Mouse (Mus musculus) Patski (cell line): ENCODE results near the gene Efna3. TPM values are rescaled to one million over a fixed set of nuclear protein-coding genes. Genes with fewer than 3 reads are reported as not detected.
A peak's percentile ranks its signal among the peaks of the same experiment; 100 is the strongest.

Experiments used
- ATAC-seq: fragments of 100-300 bp; one replicate; pipeline ENCODE4 v1.8.0; 2021
- CTCF ChIA-PET: fragments of 350-600 bp; sonication (Branson Sonifier 250); formaldehyde crosslinking; loops from one replicate; lab custom pipeline; 2022; ENCODE audit warnings: inconsistent platforms; lab: Charles Lee
- POLR2A ChIA-PET: fragments of 350-600 bp; sonication (Branson Sonifier 250); formaldehyde crosslinking; loops from one replicate; lab custom pipeline; 2022; ENCODE audit warnings: antibody characterized with exemption, inconsistent platforms; lab: Charles Lee
- DNase-seq: peaks from one replicate; pipeline ENCODE4 v3.0.0-alpha.2; 2011; ENCODE audit warnings: low read depth, low spot score
- H3K27me3 ChIP-seq: fragments of 371-371 bp; one replicate; pipeline ENCODE4 v1.5.1; 2021
- CTCF ChIP-seq: fragments of 100-300 bp; IDR thresholded peaks from one replicate; pipeline ENCODE4 v1.5.1; 2021
- in situ Hi-C: fragments of 300-500 bp; cut with MboI; formaldehyde crosslinking; loops from 3 replicates; pipeline ENCODE4 v1.11.1; 2018; ENCODE audit warnings: low pct_unique_long_range_greater_than_20kb, mixed read lengths
- polyA plus RNA-seq: library from polyadenylated mRNA; unstranded; gene quantifications from one replicate; pipeline ENCODE4 v1.2.3, GENCODE M21; 2021

Gene Efna3
- polyA plus RNA-seq, 1 experiment from 2014 or later = 9.4 TPM

DNA sequence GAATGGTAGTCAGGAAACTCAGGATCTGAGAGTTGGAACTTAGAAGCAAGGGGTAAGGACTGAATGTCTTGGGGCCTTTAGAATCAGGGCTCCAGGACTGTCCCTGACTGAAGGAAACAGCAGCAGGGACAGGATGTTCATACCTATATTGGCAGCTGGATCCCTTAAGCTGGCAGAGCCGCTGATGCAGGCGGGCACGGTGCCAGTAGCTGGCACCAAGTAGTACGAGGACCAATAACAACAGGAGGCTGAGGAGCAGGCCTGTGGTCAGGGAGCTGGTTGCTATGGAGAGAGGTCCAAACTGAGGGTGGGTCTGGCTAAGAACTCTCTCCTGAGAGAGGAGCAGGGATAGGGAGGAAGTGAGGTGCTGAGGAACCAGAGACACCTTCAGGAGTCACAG is 19.0 kb upstream of the Efna3 start:
- DNase-seq (no peak), ATAC-seq (no peak)
- ChIA-PET CTCF (interaction anchor here (1.0 to 4.1 kb wide), 4 partner anchors 11 to 50 kb away, joined by 3 to 34 read pairs (median 4); partner anchors contain the start of gene Adam15), POLR2A (interaction anchor here (1.5 kb wide), 1 partner anchor 12 kb away, joined by 5 read pairs; no protein-coding TSS in a partner anchor)
- H3K27me3 ChIP-seq = no peaks in the 10 kb centered on the region
- no peak for TF ChIP-seq CTCF
- in situ Hi-C loops = no loop called here

DNA sequence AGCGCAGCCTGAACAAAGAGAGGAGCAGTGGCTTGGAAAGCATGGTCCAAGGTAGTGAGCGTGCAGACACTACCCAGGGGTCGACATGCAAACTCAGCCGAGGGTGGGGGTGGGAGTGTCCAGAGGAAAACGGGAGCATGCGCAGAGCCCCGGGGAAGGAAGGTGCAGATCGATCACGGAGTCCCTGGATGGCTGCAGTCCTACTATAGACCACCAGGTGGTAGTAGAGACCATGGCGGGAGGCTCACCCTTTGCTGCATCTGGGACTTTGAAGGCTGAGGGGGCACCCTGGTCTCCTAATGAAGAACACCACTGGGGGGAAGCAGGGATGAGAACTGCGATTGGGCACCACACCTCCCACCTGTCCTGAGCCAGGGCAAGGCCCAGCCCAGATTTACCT is 17.7 kb upstream of the Efna3 start:
- in situ Hi-C loops = no loop called here
- ATAC-seq (no peak), DNase-seq (no peak)
- ChIA-PET POLR2A (interaction anchor here (0.8 to 2.6 kb wide), 2 partner anchors 14 to 23 kb away, joined by 3 to 10 read pairs; no protein-coding TSS in a partner anchor), CTCF (interaction anchor here (0.9 to 4.1 kb wide), 7 partner anchors 12 to 144 kb away, joined by 3 to 34 read pairs (median 4); partner anchors contain the start of gene Adam15)
- no peaks in the 10 kb centered on the region for H3K27me3 ChIP-seq
- TF ChIP-seq CTCF = no peak

DNA sequence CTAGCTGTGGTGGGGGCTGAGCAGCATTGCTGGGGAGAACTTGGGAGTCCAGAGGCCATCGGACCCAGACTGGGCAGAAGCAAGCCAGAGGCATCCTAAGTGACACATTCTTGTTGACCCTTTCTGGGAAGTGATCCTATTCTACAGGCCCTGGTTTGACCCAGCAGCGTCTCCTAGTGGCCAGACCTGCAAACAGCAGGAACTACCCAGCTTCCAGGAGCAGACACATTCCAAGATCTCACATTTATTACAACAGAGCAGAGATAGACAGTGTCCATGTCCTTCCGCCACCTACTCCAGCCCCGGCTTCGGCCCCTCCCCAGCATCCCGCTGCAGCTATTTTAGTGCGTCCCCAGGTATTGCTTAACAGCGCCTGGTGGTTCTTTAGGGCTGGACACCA is 16.7 kb upstream of the Efna3 start:
- ChIA-PET POLR2A (interaction anchor here (2.5 to 2.6 kb wide), 2 partner anchors 10 to 22 kb away, joined by 10 to 13 read pairs; partner anchors contain the start of gene Adam15), CTCF (interaction anchor here (0.6 to 4.1 kb wide), 18 partner anchors 11 to 145 kb away, joined by 3 to 34 read pairs (median 3); partner anchors contain the start of genes Adam15 and Efna3)
- TF ChIP-seq CTCF = no peak
- in situ Hi-C loops = loop anchor here (5.0 kb wide), 1 partner anchor 143 kb away; no protein-coding TSS in a partner anchor
- H3K27me3 ChIP-seq = no peaks in the 10 kb centered on the region
- DNase-seq (no peak), ATAC-seq (peak; percentile 20)

DNA sequence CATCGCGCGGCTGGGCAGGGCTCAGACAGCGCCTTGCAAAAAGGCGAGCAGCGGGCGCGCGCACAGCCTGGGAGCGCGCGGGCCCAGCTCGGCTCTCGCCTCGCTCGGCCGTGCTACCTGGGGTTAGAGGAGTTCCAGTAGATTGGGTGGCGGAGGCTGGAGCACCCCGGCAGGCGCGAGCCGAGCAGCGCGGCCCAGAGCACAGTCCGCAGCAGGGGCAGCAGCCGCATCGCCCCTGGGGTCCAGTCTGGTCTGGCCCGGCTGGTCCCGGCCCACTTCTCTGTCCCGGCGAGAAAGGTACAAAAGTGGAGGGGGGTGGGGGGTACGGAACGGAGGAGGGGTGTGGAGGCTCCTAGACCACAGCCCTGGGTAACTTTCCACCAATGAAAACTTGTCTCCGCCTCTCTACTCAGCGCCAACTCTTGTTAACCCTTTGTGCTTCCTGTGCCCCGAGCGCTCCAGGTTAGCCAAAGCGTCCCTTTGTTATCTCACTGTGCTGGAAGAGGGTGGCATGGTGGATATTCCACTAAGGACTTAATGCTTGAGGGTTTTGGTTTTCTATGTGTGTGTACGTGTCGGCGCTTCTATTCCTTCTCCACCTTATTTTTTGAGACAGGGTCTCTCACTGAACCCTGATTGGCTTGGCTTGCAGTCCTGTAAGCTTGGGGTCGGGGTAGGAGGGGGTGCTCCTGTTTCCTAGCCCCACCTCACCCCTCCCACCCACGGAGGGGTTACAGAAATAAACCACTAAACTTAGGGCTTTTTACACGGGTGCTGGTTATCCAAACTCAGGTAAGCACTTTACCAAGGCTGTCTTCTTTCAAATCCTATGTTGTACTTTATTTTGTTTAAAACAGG is 15.2 kb upstream of the Efna3 start, which contains the start of gene Efna4:
Efna4 (minus strand) TSS at position 308 of the 858 bp plus-strand sequence.
- DNase-seq = no peak
- peak; percentile 55 for ATAC-seq
- in situ Hi-C loops = loop anchor here (5.0 kb wide), 1 partner anchor 144 kb away; no protein-coding TSS in a partner anchor
- ChIA-PET CTCF (interaction anchor here (1.2 to 3.1 kb wide), 6 partner anchors 16 to 39 kb away, joined by 3 to 22 read pairs (median 12); partner anchors contain the start of gene Efna3), POLR2A (interaction anchor here (0.7 to 4.8 kb wide), 7 partner anchors 9 to 154 kb away, joined by 3 to 33 read pairs (median 3); partner anchors contain the start of genes Adam15, Efna3, Krtcap2 and Trim46)
- H3K27me3 ChIP-seq = no peaks in the 10 kb centered on the region
- TF ChIP-seq CTCF = no peak

DNA sequence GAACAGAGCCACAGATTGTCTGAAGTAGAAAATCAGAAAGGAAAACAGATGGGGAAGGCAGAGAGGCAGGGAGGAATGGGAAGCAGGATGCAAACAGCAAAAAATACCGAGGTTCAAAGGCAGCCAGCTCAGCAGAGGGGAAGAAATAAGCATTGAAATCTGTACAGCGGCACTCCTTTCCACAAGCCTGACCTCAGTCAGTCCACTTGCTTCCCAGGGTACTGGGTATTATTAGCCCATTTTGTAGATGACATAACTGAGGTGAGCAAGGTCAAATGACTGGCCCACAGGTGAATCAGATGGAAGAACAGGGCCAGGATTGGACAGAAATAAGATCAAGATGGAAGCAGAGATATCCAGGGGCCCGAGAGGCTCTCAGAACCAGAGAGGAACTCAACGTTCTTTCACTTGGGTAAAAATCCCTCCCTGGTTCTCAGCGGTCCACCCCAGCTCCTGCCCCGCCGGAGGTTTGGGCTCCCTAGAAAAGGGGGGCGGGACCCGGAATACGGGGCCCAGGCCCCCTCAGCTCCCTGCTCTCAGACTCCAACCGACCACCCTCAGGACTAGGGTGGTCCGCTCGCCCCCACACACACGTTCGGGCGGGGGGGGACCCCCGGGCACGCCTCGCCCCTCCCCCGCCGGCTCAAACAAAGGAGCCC is 14.4 kb upstream of the Efna3 start:
- TF ChIP-seq CTCF = no peak
- ATAC-seq (no peak), DNase-seq (no peak)
- CTCF ChIA-PET = interaction anchor here (1.2 to 3.1 kb wide), 7 partner anchors 12 to 113 kb away, joined by 3 to 22 read pairs (median 6); partner anchors contain the start of gene Efna3
- in situ Hi-C loops = loop anchor here (5.0 kb wide), 1 partner anchor 145 kb away; no protein-coding TSS in a partner anchor
- no peaks in the 10 kb centered on the region for H3K27me3 ChIP-seq
- POLR2A ChIA-PET = interaction anchor here (0.7 to 4.8 kb wide), 8 partner anchors 10 to 155 kb away, joined by 3 to 33 read pairs (median 3); partner anchors contain the start of genes Adam15, Efna3, Krtcap2 and Trim46

DNA sequence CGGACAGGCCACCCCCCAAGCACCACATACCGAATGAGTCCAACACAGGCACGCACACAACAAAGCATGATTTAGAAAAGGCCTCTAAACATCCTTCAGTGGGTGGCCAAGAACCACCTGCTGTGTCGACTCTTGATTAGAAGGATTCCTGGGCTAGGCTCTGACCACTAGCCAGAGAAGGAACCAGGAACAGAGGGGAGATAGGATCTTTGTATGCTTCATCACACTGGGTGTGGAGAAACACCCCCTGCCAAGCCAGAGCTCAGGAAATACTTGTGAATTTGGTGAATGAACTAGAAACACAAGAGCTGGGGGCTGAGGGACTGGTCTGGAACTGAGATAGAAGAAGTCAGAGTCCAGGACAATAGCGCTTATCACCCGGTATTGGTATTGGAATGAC is 13.8 kb upstream of the Efna3 start:
- no peak for TF ChIP-seq CTCF
- CTCF ChIA-PET = interaction anchor here (1.0 to 3.1 kb wide), 8 partner anchors 11 to 113 kb away, joined by 3 to 22 read pairs (median 6); partner anchors contain the start of gene Efna3
- no peak for ATAC-seq
- no peaks in the 10 kb centered on the region for H3K27me3 ChIP-seq
- no peak for DNase-seq
- POLR2A ChIA-PET = interaction anchor here (0.9 to 4.8 kb wide), 6 partner anchors 9 to 91 kb away, joined by 3 to 33 read pairs (median 4); partner anchors contain the start of genes Adam15, Efna3, Krtcap2 and Trim46
- in situ Hi-C loops = loop anchor here (5.0 kb wide), 1 partner anchor 146 kb away; no protein-coding TSS in a partner anchor

GRCm38 (mm10) chr3:89333053-89333452 is 10.3 kb upstream of the Efna3 start:
- ATAC-seq (no peak), DNase-seq (no peak)
- ChIA-PET POLR2A (no interaction called here), CTCF (interaction anchor here (1.5 kb wide), 1 partner anchor 21 kb away, joined by 3 read pairs; no protein-coding TSS in a partner anchor)
- in situ Hi-C loops = no loop called here
- TF ChIP-seq CTCF = no peak
- H3K27me3 ChIP-seq = no peaks in the 10 kb centered on the region

GRCm38 (mm10) chr3:89332476-89332875 is 9.7 kb upstream of the Efna3 start:
- ATAC-seq (no peak), DNase-seq (no peak)
- CTCF ChIA-PET = interaction anchor here (1.3 to 1.5 kb wide), 2 partner anchors 21 to 22 kb away, joined by 3 read pairs; no protein-coding TSS in a partner anchor
- no peak for TF ChIP-seq CTCF
- H3K27me3 ChIP-seq = no peaks in the 10 kb centered on the region
- POLR2A ChIA-PET = no interaction called here
- in situ Hi-C loops = no loop called here

DNA sequence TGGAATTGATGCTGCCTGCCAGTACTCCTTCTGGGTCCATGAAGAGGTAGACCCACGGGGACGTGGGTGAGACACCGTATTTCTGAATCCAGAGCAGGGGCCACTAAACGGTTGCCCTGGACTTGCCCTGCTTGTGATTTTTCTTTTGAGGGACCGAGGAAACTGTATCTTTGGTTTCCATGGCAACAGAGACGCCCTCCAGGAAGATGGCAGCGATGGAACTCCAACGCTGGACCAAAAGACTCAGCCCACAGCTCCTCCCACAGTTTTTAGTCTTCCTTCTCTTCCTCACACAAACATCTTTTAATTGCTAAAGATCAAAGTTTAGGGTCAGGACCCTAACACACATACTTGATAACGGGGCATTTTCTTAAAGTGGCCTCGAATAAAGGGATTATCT is 9.2 kb upstream of the Efna3 start:
- in situ Hi-C loops = no loop called here
- ATAC-seq (no peak), DNase-seq (no peak)
- no peaks in the 10 kb centered on the region for H3K27me3 ChIP-seq
- TF ChIP-seq CTCF = no peak
- ChIA-PET CTCF (interaction anchor here (1.3 to 1.5 kb wide), 2 partner anchors 22 kb away, joined by 3 read pairs; no protein-coding TSS in a partner anchor), POLR2A (no interaction called here)
